Mouse (Mus musculus) layer of hippocampus, adult 11-12 months (tissue): ENCODE measurements around the gene Pip4k2b.
A peak's percentile ranks its signal among the peaks of the same experiment; 100 is the strongest.
"Not testable (repeated sequence)": the region's sequence is repeated elsewhere in the genome, so short reads cannot be mapped to it uniquely, and the experiment has no call there.

ENCODE experiments used
- DNase-seq: peaks from one replicate; pipeline ENCODE4 v3.0.0; 2022; ENCODE audit warnings: low spot score

The Pip4k2b gene

GRCm38 (mm10) chr11:97714784-97715760 is 29.4 kb downstream of the Pip4k2b start:
- no peak for DNase-seq

- DNase-seq = no peak
Measured at GRCm38 (mm10) chr11:97714356-97714755, 30.1 kb downstream of the Pip4k2b start.

- DNase-seq = no peak
Measured at GRCm38 (mm10) chr11:97713896-97714295, 30.6 kb downstream of the Pip4k2b start.

GRCm38 (mm10) chr11:97712286-97712685 is 32.2 kb downstream of the Pip4k2b start:
- DNase-seq = no peak

GRCm38 (mm10) chr11:97711200-97711900 is 33.2 kb downstream of the Pip4k2b start:
- no peak for DNase-seq

- DNase-seq = not testable (repeated sequence)
Measured at GRCm38 (mm10) chr11:97710067-97710466, 34.4 kb downstream of the Pip4k2b start.

GRCm38 (mm10) chr11:97703039-97703826 is 41.3 kb downstream of the Pip4k2b start, which contains the start of gene Psmb3:
Gene Psmb3, plus strand, starts transcription at chr11:97703399.
- peak; percentile 100 for DNase-seq

- peak; percentile 89 for DNase-seq
Measured at GRCm38 (mm10) chr11:97702393-97702745, 42.1 kb downstream of the Pip4k2b start.

- no peak for DNase-seq
Measured at GRCm38 (mm10) chr11:97701581-97702392, 42.7 kb downstream of the Pip4k2b start.

- no peak for DNase-seq
Measured at GRCm38 (mm10) chr11:97700746-97701580, 43.5 kb downstream of the Pip4k2b start.

- peak; percentile 61 for DNase-seq
Measured at GRCm38 (mm10) chr11:97700003-97700745, 44.3 kb downstream of the Pip4k2b start, which contains the start of gene Pcgf2. Gene Pcgf2, minus strand, starts transcription at chr11:97700497.

- DNase-seq = peak; percentile 85
Measured at GRCm38 (mm10) chr11:97699626-97700002, 44.9 kb downstream of the Pip4k2b start.

GRCm38 (mm10) chr11:97698741-97699611 is 45.5 kb downstream of the Pip4k2b start:
- DNase-seq = peak; percentile 53

GRCm38 (mm10) chr11:97697891-97698529 is 46.5 kb downstream of the Pip4k2b start:
- no peak for DNase-seq

GRCm38 (mm10) chr11:97697199-97697890 is 47.2 kb downstream of the Pip4k2b start:
- DNase-seq = no peak

GRCm38 (mm10) chr11:97696669-97697068 is 47.8 kb downstream of the Pip4k2b start:
- no peak for DNase-seq

- DNase-seq = no peak
Measured at GRCm38 (mm10) chr11:97695712-97696401, 48.6 kb downstream of the Pip4k2b start.
